Mouse (Mus musculus): ENCODE measurements around the gene Rplp2.

DNA sequence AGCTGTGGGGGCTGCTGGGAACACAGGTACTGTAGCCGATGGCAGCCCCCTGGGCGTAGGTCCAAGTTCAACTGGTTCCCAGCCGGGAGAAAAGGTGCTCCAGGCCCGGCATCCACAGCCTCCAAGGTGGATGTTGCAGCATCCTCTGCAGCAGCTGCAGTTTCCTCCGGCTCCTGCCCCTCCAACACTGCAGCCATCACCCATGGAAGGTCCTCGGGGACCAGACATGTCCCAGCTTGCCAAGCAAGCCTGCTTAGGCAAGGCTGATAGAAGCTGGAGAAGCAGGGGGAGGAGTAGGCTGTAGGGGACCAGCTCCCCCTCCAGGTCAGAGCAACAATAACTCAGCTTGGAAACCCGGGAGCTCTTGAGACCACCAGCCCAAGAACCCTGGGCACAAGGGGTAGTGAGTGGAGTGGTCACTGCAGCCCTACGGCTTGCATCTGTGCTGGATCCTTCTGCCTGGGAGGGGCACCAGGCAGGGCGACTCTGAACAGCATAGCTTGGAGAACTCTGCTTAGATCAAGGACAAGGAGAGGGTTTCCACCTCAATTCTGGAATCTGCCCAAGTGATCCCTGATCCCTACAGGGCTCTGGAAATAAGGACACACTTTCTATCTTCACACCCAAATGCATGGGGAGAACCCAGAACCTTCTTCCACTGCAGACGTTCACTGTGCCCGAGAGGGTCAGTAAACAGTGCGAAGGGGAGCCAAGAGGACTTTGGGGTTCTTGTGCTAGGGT lies 3.9 kb upstream of the Rplp2 start:
- TF ChIP-seq CTCF (IDR thresholded peaks at IDR 0.05; ENCODE audit: low read depth, low read length) (peak; percentile 56), EP300 (IDR thresholded peaks at IDR 0.05; ENCODE audit: insufficient read depth, low read depth, low read length) (peak; percentile 41; the same call in 1 of the 2 replicates), POLR2A (IDR thresholded peaks at IDR 0.05; ENCODE audit: insufficient read depth, low read length) (no peak)
